14 mouse cellular contexts compared by ENCODE assay signal in the genomic region with DNA sequence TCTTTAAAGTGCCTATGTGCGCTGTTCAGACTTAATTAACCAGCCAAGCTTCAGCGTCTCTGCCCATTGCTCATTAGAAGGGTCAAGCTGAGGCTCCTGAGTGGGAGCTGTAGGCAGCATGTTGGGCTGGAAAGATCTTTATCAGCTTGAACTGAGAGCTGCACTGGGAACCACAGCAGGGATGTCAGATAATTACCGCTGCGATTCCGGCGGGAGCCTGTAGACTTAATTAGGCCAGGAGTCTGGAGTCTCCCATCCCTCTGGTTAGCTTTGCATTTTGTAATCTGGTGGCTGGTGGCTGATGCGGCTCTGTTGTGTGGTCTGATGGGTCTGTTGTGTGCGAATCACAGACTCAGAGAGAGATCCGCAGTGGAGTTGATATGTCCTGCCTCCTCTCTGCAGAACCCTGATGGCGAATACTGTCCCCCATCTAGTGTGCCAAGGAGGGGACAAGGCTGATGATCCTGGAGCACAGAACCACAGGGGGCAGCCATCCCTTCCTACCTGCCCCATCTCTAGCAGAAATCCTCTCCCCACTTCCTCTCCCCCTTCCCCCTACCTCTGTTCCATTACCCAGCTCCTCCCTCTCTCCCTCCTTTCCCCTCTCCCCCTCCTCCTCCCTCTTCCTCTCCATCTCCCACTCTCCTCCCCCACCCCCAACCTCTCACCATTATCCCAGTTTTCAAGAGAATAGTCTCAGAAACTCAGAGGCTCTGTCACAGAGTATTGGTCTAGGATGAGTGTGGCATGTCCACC. TPM values are rescaled to one million over a fixed set of nuclear protein-coding genes. Genes with fewer than 3 reads are reported as not detected.
A peak's percentile ranks its signal among the peaks of the same experiment; 100 is the strongest.
DNase-seq lines count a peak whose midpoint lies in the region; ATAC-seq and TF ChIP-seq lines count a peak whose summit lies in the region.
"Had no signal": no experiment of that assay in that cellular context is flagged by ENCODE, and none has a peak within 500 bp of the region (broad histone marks: within the 10 kb centered on the region; RNA-seq: fewer than 3 reads in every experiment).

No protein-coding gene starts in this region.

- no peaks in the 10 kb centered on the region for H3K9me3 ChIP-seq in forebrain, embryonic 15.5 days
- H3K9me3 ChIP-seq in limb, embryonic 10.5 days (replicated peaks): no peaks in the 10 kb centered on the region

- no peaks in the 10 kb centered on the region for H3K27me3 ChIP-seq in forebrain, embryonic 15.5 days
- peaks cover 17% of the 10 kb centered on the region; the same call in 1 of the 2 replicates for H3K27me3 ChIP-seq in limb, embryonic 10.5 days (ENCODE audit: low read depth, poor library complexity, severe bottlenecking)

- H3K4me3 ChIP-seq in layer of hippocampus, adult 2 months: no peak overlapping the region
- H3K4me3 ChIP-seq in forebrain, embryonic 15.5 days: no peak overlapping the region
- peak overlapping the region; percentile 10; the same call in 1 of the 2 replicates for H3K4me3 ChIP-seq in limb, embryonic 10.5 days

- peaks cover 48% of the 10 kb centered on the region for H3K4me1 ChIP-seq in forebrain, embryonic 15.5 days
- H3K4me1 ChIP-seq in limb, embryonic 10.5 days: peaks cover 28% of the 10 kb centered on the region

- no peak overlapping the region for H3K9ac ChIP-seq in forebrain, embryonic 15.5 days (replicated peaks)
- H3K9ac ChIP-seq: liver, embryonic 14.5 days had no signal

- no peaks in the 10 kb centered on the region for H3K36me3 ChIP-seq in forebrain, embryonic 15.5 days
- H3K36me3 ChIP-seq in limb, embryonic 10.5 days: no peaks in the 10 kb centered on the region

- TF ChIP-seq CTCF in layer of hippocampus, adult 2 months (conservative IDR thresholded peaks at IDR 0.05): no peak

- peak overlapping the region; percentile 51 for H3K27ac ChIP-seq in layer of hippocampus, adult 2 months
- H3K27ac ChIP-seq in forebrain, embryonic 15.5 days (replicated peaks): peak overlapping the region; percentile 57
- H3K27ac ChIP-seq in limb, embryonic 10.5 days: no peak overlapping the region; the same call in 1 of the 2 replicates
- H3K27ac ChIP-seq: liver, embryonic 14.5 days had no signal

- WGBS in forebrain, embryonic 15.5 days: under 1% methylated on average over 10 of the region's 10 CpGs
- 6% methylated on average over 10 of the region's 10 CpGs for WGBS in limb, embryonic 10.5 days

- ATAC-seq in forebrain, embryonic 15.5 days (replicated peaks): peak; percentile 30; the same call in 1 of the 2 replicates
- no peak for ATAC-seq in erythroid progenitor cell, adult 5-6 weeks (replicated peaks; ENCODE audit: low FRiP score, poor library complexity, severe bottlenecking)

- DNase-seq in layer of hippocampus, adult 2 months (ENCODE audit: low spot score in 2 of 2): no peak
- DNase-seq in layer of hippocampus, adult 9-11 months: no peak
- peak; percentile 38 for DNase-seq in limb, embryonic 10.5 days (ENCODE audit: low spot score)
- DNase-seq in retina, postnatal 1 day: peak; percentile 90
- no peak for DNase-seq in heart, adult 11 months
- no peak for DNase-seq in cerebellum, postnatal 14 days
- DNase-seq: kidney, postnatal 14 days; right cerebral cortex, postnatal 14 days had no signal

- 0 out of 2 replicates have a peak overlapping the region, but pooled peaks have one; percentile 27 for H3K4me2 ChIP-seq in forebrain, embryonic 15.5 days (replicated peaks)

RNA-seq across cellular contexts. Expression of a gene that starts 35.1 kb away (rescaled TPM):
- 1 to 10 TPM; 7.3 to 7.6 TPM for total RNA-seq in layer of hippocampus, adult 2 months (2021)
- polyA plus RNA-seq in forebrain, embryonic 15.5 days (2015; fragmentation: Nextera tagmentation; extraction: Ambion mirVana): 0.28 and 0.37 TPM in 2 replicates
- not detected in 2 replicates for polyA plus RNA-seq in limb, embryonic 10.5 days (2016; fragmentation: Nextera tagmentation; extraction: Ambion mirVana)
- not detected in 2 replicates for total RNA-seq in erythroid progenitor cell, adult 5-6 weeks (2015; ENCODE audit: low replicate concordance)
- total RNA-seq in erythroid progenitor cell, adult 5-6 weeks (2017; ENCODE audit: low replicate concordance): not detected in 2 replicates
- total RNA-seq: hematopoietic stem cell, adult 5-6 weeks had no signal
- polyA plus RNA-seq: liver, embryonic 14.5 days; stomach, embryonic 14.5 days had no signal

RNA-seq across cellular contexts. Expression of a gene that starts 52.5 kb away (rescaled TPM):
- 10 to 100 TPM; 84.4 to 89.9 TPM for total RNA-seq in layer of hippocampus, adult 2 months (2021)
- 23.5 and 24.6 TPM in 2 replicates for polyA plus RNA-seq in forebrain, embryonic 15.5 days (2015; fragmentation: Nextera tagmentation; extraction: Ambion mirVana)
- polyA plus RNA-seq in limb, embryonic 10.5 days (2016; fragmentation: Nextera tagmentation; extraction: Ambion mirVana): 12.5 and 28.7 TPM in 2 replicates
- not detected in 2 replicates for total RNA-seq in erythroid progenitor cell, adult 5-6 weeks (2015; ENCODE audit: low replicate concordance)
- not detected in 2 replicates for total RNA-seq in erythroid progenitor cell, adult 5-6 weeks (2017; ENCODE audit: low replicate concordance)
- total RNA-seq: MEL had no signal

Comparison
In these comparisons a context has a peak if more than half of its experiments do, and no peak if none do; other contexts are left out.
1. DNase-seq: peak in limb, embryonic 10.5 days (single experiment) and retina, postnatal 1 day (single experiment); none in layer of hippocampus, adult 2 months (0 of 2), layer of hippocampus, adult 9-11 months (single experiment), heart, adult 11 months (single experiment) and cerebellum, postnatal 14 days (0 of 2).
2. RNA of a gene that starts 35.1 kb away (total RNA-seq): 7.3 to 7.6 TPM in layer of hippocampus, adult 2 months; not detected in erythroid progenitor cell, adult 5-6 weeks; every median in the first group is over 4 times any median in the second.
3. RNA of a gene that starts 52.5 kb away (total RNA-seq): 84.4 to 89.9 TPM in layer of hippocampus, adult 2 months; not detected in erythroid progenitor cell, adult 5-6 weeks; every median in the first group is over 10 times any median in the second.